Mouse (Mus musculus) megakaryocyte, embryonic 14.5 days (primary cell): ENCODE measurements around the gene Wbp1l.

Experiments
- FLI1 ChIP-seq: IDR thresholded peaks from 2 replicates; pipeline ENCODE4 v1.6.1; 2012; ENCODE audit warnings: low read length, inconsistent platforms, mixed read lengths
- GATA1 ChIP-seq: IDR thresholded peaks from 3 replicates; pipeline ENCODE4 v1.6.1; 2012; ENCODE audit warnings: mixed read lengths, low read length, inconsistent platforms, borderline replicate concordance

DNA sequence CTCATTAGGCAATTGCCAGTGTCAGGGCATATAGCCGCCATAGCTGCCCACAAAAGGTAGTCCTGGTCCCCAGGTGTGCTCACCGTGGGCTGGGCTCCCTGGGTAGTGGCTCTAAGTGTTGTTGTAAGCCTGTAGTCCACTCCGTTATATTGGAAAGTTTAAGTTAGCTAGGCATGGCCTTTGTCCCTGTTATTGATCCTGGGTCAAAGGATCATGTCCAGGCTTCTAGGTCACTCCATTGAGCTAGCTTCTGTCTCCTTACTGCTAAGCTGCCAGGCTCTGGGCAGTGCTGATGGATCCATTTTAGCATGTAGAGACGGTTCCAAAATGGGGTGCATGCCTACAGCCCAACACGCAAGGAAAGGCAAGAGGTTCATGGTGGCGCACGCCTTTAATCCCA is 59.5 kb downstream of the Wbp1l start:
- TF ChIP-seq GATA1 (no peak), FLI1 (no peak)
